Mouse (Mus musculus) pancreas, adult 10 weeks (tissue): ENCODE measurements around the gene Vmn1r209. TPM values are rescaled to one million over a fixed set of nuclear protein-coding genes. Genes with fewer than 3 reads are reported as not detected.

Experiments used
- polyA plus RNA-seq: library from polyadenylated mRNA; stranded (reverse); fragments of 350-450 nt; fragmentation: Illumina TruSeq; extraction: RNeasy Lipid Tissue Mini Kit (QIAGEN cat#74804); gene quantifications from one replicate; pipeline ENCODE4 v1.2.3, GENCODE M21; 2015; ENCODE audit warnings: low read depth, low replicate concordance; ENCODE audit not compliant: insufficient read depth

The Vmn1r209 gene
- polyA plus RNA-seq, result not detected

GRCm38 (mm10) chr13:22809582-22809981 is at the start of gene Vmn1r209:
Gene Vmn1r209 (minus strand): TSS chr13:22809682.

DNA sequence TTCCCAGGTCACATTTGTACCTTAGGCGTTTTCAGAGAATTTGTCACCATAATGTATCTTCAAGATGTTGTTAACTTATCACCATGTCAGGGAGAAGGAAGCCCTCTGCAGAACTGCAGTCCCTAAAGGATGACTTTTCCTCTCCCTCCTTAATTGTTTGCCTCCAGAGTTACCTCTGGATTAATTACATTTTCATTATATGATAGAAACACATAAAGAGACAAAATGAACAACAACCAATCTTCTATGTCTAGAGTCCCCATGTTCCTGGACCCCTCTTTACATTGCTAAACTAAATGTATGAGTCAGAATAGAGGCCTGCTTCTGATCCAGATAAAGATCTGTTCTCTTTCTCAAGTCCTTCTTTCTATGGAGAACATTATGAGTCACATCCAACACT is 48.0 kb upstream of the Vmn1r209 start, which contains the start of gene Vmn1r211:
Gene Vmn1r211, minus strand, starts transcription at position 101 of the 400 bp plus-strand sequence.

GRCm38 (mm10) chr13:22831248-22831647 is 21.8 kb upstream of the Vmn1r209 start, which contains the start of gene Vmn1r210:
Gene Vmn1r210 (minus strand): TSS chr13:22831348.

GRCm38 (mm10) chr13:22777300-22777699 is 32.2 kb downstream of the Vmn1r209 start, which contains the start of gene Vmn1r208:
Gene Vmn1r208 (minus strand): TSS chr13:22777400.

Other genes starting within 250 kb of the Vmn1r209 start
- not detected for gene Vmn1r205, start 216.7 kb downstream of the Vmn1r209 start, polyA plus RNA-seq
- not detected for gene Vmn1r206, start 185.4 kb downstream of the Vmn1r209 start, polyA plus RNA-seq
- not detected for gene Vmn1r207-ps, start 80.1 kb downstream of the Vmn1r209 start, polyA plus RNA-seq
- not detected for gene Vmn1r208, start 32.3 kb downstream of the Vmn1r209 start, polyA plus RNA-seq
- gene Vmn1r210, start 21.7 kb upstream of the Vmn1r209 start, polyA plus RNA-seq, result not detected
- not detected for gene Vmn1r211, start 47.9 kb upstream of the Vmn1r209 start, polyA plus RNA-seq
- not detected for gene Vmn1r212, start 74.5 kb upstream of the Vmn1r209 start, polyA plus RNA-seq
- not detected for gene Vmn1r213, start 198.0 kb upstream of the Vmn1r209 start, polyA plus RNA-seq
- gene Vmn1r214, start 220.7 kb upstream of the Vmn1r209 start, polyA plus RNA-seq, result not detected